In the genomic region with DNA sequence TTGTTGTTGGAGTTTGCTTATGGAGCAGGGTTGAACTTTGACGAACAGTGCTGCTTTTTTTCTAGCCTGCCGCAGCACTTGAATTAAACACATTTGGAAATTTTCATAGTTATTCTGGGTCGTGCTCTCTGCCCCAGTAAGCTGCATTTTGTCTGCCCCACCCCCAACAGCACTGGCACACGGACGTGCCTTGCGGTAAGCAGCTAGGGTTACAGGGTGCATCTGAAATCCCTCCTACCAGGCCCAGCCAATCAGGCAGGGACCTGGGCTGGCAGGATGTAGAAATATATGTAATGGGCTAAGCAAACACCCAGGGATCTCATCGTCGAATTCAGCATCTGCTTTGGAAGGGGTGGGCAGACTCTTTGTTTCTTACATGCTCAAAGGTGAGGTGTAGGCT, we compare ENCODE assay signal across 9 mouse cellular contexts.
DNase-seq lines count a peak whose midpoint lies in the region; ATAC-seq and TF ChIP-seq lines count a peak whose summit lies in the region.
"Had no signal": no experiment of that assay in that cellular context is flagged by ENCODE, and none has a peak within 500 bp of the region (broad histone marks: within the 10 kb centered on the region; RNA-seq: fewer than 3 reads in every experiment).

No protein-coding gene starts in this region.

- no peaks in the 10 kb centered on the region for H3K36me3 ChIP-seq in kidney, adult 2 months (ENCODE audit: control insufficient read depth, insufficient read depth, low read length)
- no peaks in the 10 kb centered on the region for H3K36me3 ChIP-seq in kidney, embryonic 16.5 days (ENCODE audit: insufficient read depth, low read length)
- H3K36me3 ChIP-seq in embryonic facial prominence, embryonic 14.5 days (ENCODE audit: control insufficient read depth, insufficient read depth, low read length), result 0 out of 2 replicates have a peak, but pooled peaks cover 5% of the 10 kb centered on the region
- H3K36me3 ChIP-seq in forebrain, embryonic 11.5 days (ENCODE audit: control insufficient read depth, insufficient read depth, low read length), result no peaks in the 10 kb centered on the region
- no peaks in the 10 kb centered on the region for H3K36me3 ChIP-seq in midbrain, postnatal 0 days (ENCODE audit: insufficient read depth, low read length)
- H3K36me3 ChIP-seq: midbrain, embryonic 10.5 days had no signal

- no peak overlapping the region for H3K4me2 ChIP-seq in kidney, embryonic 16.5 days (replicated peaks; ENCODE audit: low read depth, low read length)
- H3K4me2 ChIP-seq in embryonic facial prominence, embryonic 14.5 days (ENCODE audit: low read depth, low read length), result peak overlapping the region; percentile 11; the same call in 1 of the 2 replicates
- H3K4me2 ChIP-seq in forebrain, embryonic 11.5 days (ENCODE audit: low read depth, low read length, severe bottlenecking), result no peak overlapping the region
- H3K4me2 ChIP-seq in midbrain, postnatal 0 days (ENCODE audit: low read depth, low read length, poor library complexity, severe bottlenecking), result no peak overlapping the region

- TF ChIP-seq POLR2A in kidney, adult 2 months (IDR thresholded peaks at IDR 0.05; ENCODE audit: low read depth, low read length), result no peak

- H3K27ac ChIP-seq in kidney, adult 2 months (ENCODE audit: insufficient read depth, low read depth, low read length), result 0 out of 2 replicates have a peak overlapping the region, but pooled peaks have one; percentile 18
- H3K27ac ChIP-seq in kidney, embryonic 16.5 days (ENCODE audit: low read length), result no peak overlapping the region
- H3K27ac ChIP-seq in embryonic facial prominence, embryonic 14.5 days (replicated peaks; ENCODE audit: low read depth, low read length), result peak overlapping the region; percentile 59
- H3K27ac ChIP-seq in forebrain, embryonic 11.5 days (ENCODE audit: low read depth, low read length), result no peak overlapping the region
- H3K27ac ChIP-seq in midbrain, postnatal 0 days (ENCODE audit: low read depth, low read length), result no peak overlapping the region
- H3K27ac ChIP-seq: midbrain, embryonic 10.5 days had no signal

- H3K9ac ChIP-seq in kidney, embryonic 16.5 days (replicated peaks; ENCODE audit: low read length), result no peak overlapping the region
- no peak overlapping the region for H3K9ac ChIP-seq in embryonic facial prominence, embryonic 14.5 days (ENCODE audit: low read depth, low read length)
- no peak overlapping the region for H3K9ac ChIP-seq in forebrain, embryonic 11.5 days (ENCODE audit: low read length)
- no peak overlapping the region for H3K9ac ChIP-seq in midbrain, postnatal 0 days (replicated peaks; ENCODE audit: low read length, poor library complexity, severe bottlenecking)

- WGBS in kidney, adult 2 months, result 39% methylated on average over 8 of the region's 8 CpGs
- 43% methylated on average over 8 of the region's 8 CpGs for WGBS in kidney, embryonic 16.5 days
- 15% methylated on average over 8 of the region's 8 CpGs for WGBS in embryonic facial prominence, embryonic 14.5 days
- WGBS in forebrain, embryonic 11.5 days, result 43% methylated on average over 8 of the region's 8 CpGs
- 57% methylated on average over 8 of the region's 8 CpGs for WGBS in midbrain, postnatal 0 days

- ATAC-seq in kidney, embryonic 16.5 days (ENCODE audit: low FRiP score, low TSS enrichment), result no peak
- peak; percentile 90 for ATAC-seq in embryonic facial prominence, embryonic 14.5 days (ENCODE audit: low read depth)
- peak; percentile 40; the same call in 1 of the 2 replicates for ATAC-seq in neutrophil, adult 5-6 weeks (ENCODE audit: extremely low read depth, insufficient number of reproducible peaks, low FRiP score, poor library complexity, severe bottlenecking)
- no peak for ATAC-seq in forebrain, embryonic 11.5 days (replicated peaks; ENCODE audit: low FRiP score)
- ATAC-seq in midbrain, postnatal 0 days (ENCODE audit: low FRiP score), result no peak

- H3K4me1 ChIP-seq in kidney, adult 2 months (ENCODE audit: control insufficient read depth, insufficient read depth, low read length), result no peaks in the 10 kb centered on the region
- H3K4me1 ChIP-seq in kidney, embryonic 16.5 days (ENCODE audit: insufficient read depth, low read length), result no peaks in the 10 kb centered on the region
- H3K4me1 ChIP-seq in embryonic facial prominence, embryonic 14.5 days (ENCODE audit: control insufficient read depth, insufficient read depth, low read length), result 0 out of 2 replicates have a peak, but pooled peaks cover 7% of the 10 kb centered on the region
- H3K4me1 ChIP-seq in forebrain, embryonic 11.5 days (replicated peaks; ENCODE audit: control insufficient read depth, insufficient read depth, low read length), result no peaks in the 10 kb centered on the region; the same call in 1 of the 2 replicates
- H3K4me1 ChIP-seq in midbrain, postnatal 0 days (ENCODE audit: insufficient read depth, low read length), result no peaks in the 10 kb centered on the region

- H3K9me3 ChIP-seq in kidney, embryonic 16.5 days (ENCODE audit: low read length), result no peaks in the 10 kb centered on the region
- H3K9me3 ChIP-seq in embryonic facial prominence, embryonic 14.5 days (ENCODE audit: control insufficient read depth, low read length), result no peaks in the 10 kb centered on the region
- no peaks in the 10 kb centered on the region for H3K9me3 ChIP-seq in forebrain, embryonic 11.5 days (ENCODE audit: control insufficient read depth, low read length)
- no peaks in the 10 kb centered on the region for H3K9me3 ChIP-seq in midbrain, postnatal 0 days (ENCODE audit: low read length)
- H3K9me3 ChIP-seq: midbrain, embryonic 10.5 days had no signal

- no peak overlapping the region for H3K4me3 ChIP-seq in kidney, adult 2 months (ENCODE audit: insufficient read depth, low read depth, low read length)
- no peak overlapping the region for H3K4me3 ChIP-seq in kidney, embryonic 16.5 days (ENCODE audit: low read length)
- H3K4me3 ChIP-seq in embryonic facial prominence, embryonic 14.5 days (ENCODE audit: low read depth, low read length), result no peak overlapping the region
- H3K4me3 ChIP-seq in forebrain, embryonic 11.5 days (ENCODE audit: low read depth, low read length), result no peak overlapping the region
- H3K4me3 ChIP-seq in midbrain, postnatal 0 days (ENCODE audit: low read depth, low read length), result no peak overlapping the region
- H3K4me3 ChIP-seq: midbrain, embryonic 10.5 days had no signal

- no peak for TF ChIP-seq CTCF in kidney, adult 2 months (conservative IDR thresholded peaks at IDR 0.05; ENCODE audit: insufficient read depth, insufficient read length, low read depth, low read length)
- TF ChIP-seq CTCF in midbrain, postnatal 0 days (IDR thresholded peaks at IDR 0.05), result no peak

- no peaks in the 10 kb centered on the region for H3K27me3 ChIP-seq in kidney, adult 2 months (replicated peaks; ENCODE audit: control insufficient read depth, insufficient read depth, low read length)
- no peaks in the 10 kb centered on the region for H3K27me3 ChIP-seq in kidney, embryonic 16.5 days (ENCODE audit: insufficient read depth, low read length)
- no peaks in the 10 kb centered on the region for H3K27me3 ChIP-seq in embryonic facial prominence, embryonic 14.5 days (replicated peaks; ENCODE audit: control insufficient read depth, insufficient read depth, low read length)
- no peaks in the 10 kb centered on the region for H3K27me3 ChIP-seq in forebrain, embryonic 11.5 days (ENCODE audit: control insufficient read depth, insufficient read depth, low read length)
- no peaks in the 10 kb centered on the region for H3K27me3 ChIP-seq in midbrain, postnatal 0 days (ENCODE audit: insufficient read depth, low read length)

- DNase-seq in kidney, adult 2 months, result peak; percentile 50
- DNase-seq in adipocyte (ENCODE audit: low spot score), result peak; percentile 88
- DNase-seq in embryonic facial prominence, embryonic 14.5 days (ENCODE audit: low spot score), result peak; percentile 79
- no peak for DNase-seq in urinary bladder, postnatal 10 days (ENCODE audit: low spot score)
- no peak for DNase-seq in forebrain, embryonic 11.5 days (ENCODE audit: low spot score)
- no peak for DNase-seq in midbrain, postnatal 0 days (ENCODE audit: low spot score)

Comparison
In these comparisons a context has a peak if more than half of its experiments do, and no peak if none do; other contexts are left out.
1. H3K27ac ChIP-seq: peak in kidney, adult 2 months (single experiment) and embryonic facial prominence, embryonic 14.5 days (single experiment); none in kidney, embryonic 16.5 days (single experiment), forebrain, embryonic 11.5 days (single experiment) and midbrain, postnatal 0 days (single experiment).
2. DNase-seq: peak in kidney, adult 2 months (single experiment), adipocyte (single experiment) and embryonic facial prominence, embryonic 14.5 days (single experiment); none in urinary bladder, postnatal 10 days (single experiment), forebrain, embryonic 11.5 days (single experiment) and midbrain, postnatal 0 days (single experiment).
3. ATAC-seq: peak in embryonic facial prominence, embryonic 14.5 days (single experiment) and neutrophil, adult 5-6 weeks (single experiment); none in kidney, embryonic 16.5 days (single experiment), forebrain, embryonic 11.5 days (single experiment) and midbrain, postnatal 0 days (single experiment).